Mouse (Mus musculus) hindbrain, postnatal 0 days (tissue): ENCODE data around the gene Rsbn1l. TPM values are rescaled to one million over a fixed set of nuclear protein-coding genes. Genes with fewer than 3 reads are reported as not detected.

Experiments used
- ATAC-seq: fragments of 200-750 bp; cut with Nextera tagmentation; 2 replicates; pipeline ENCODE4 v1.8.0; 2017; ENCODE audit warnings: mild to moderate bottlenecking, moderate TSS enrichment, moderate library complexity
- DNase-seq: peaks from one replicate; pipeline ENCODE4 v3.0.0-alpha.2; 2015; ENCODE audit warnings: low spot score
- H3K27ac ChIP-seq: fragments of 300-500 bp; sonication (generic); 2 replicates; pipeline ENCODE4 v1.5.1; 2014; ENCODE audit warnings: mild to moderate bottlenecking
- H3K27me3 ChIP-seq: fragments of 300-500 bp; sonication (generic); 2 replicates; pipeline ENCODE4 v1.6.1; 2014; ENCODE audit warnings: low read length, mixed read lengths; ENCODE audit not compliant: insufficient read depth
- H3K36me3 ChIP-seq: fragments of 300-500 bp; sonication (generic); 2 replicates; pipeline ENCODE4 v1.6.1; 2014; ENCODE audit warnings: low read length, mixed read lengths; ENCODE audit not compliant: insufficient read depth
- H3K4me1 ChIP-seq: fragments of 300-500 bp; sonication (generic); 2 replicates; pipeline ENCODE4 v1.6.1; 2014; ENCODE audit warnings: antibody characterized with exemption, low read length, mixed read lengths; ENCODE audit not compliant: insufficient read depth
- H3K4me2 ChIP-seq: fragments of 300-500 bp; sonication (generic); 2 replicates; pipeline ENCODE4 v1.6.1; 2014; ENCODE audit warnings: low read depth, mild to moderate bottlenecking, low read length, moderate library complexity, mixed read lengths
- H3K4me3 ChIP-seq: fragments of 300-500 bp; sonication (generic); 2 replicates; pipeline ENCODE4 v1.5.1; 2014; ENCODE audit warnings: low read length
- H3K9ac ChIP-seq: fragments of 300-500 bp; sonication (generic); replicated peaks from 2 replicates; pipeline ENCODE4 v1.6.1; 2014; ENCODE audit warnings: mild to moderate bottlenecking, low read length, moderate library complexity, mixed read lengths
- H3K9me3 ChIP-seq: fragments of 300-500 bp; sonication (generic); 2 replicates; pipeline ENCODE4 v1.6.1; 2016; ENCODE audit warnings: low read length, mixed read lengths
- CTCF ChIP-seq: IDR thresholded peaks from 2 replicates; pipeline ENCODE4 v1.5.1; 2016; ENCODE audit warnings: antibody characterized with exemption, control low read depth, low read depth
- WGBS: fragments of 180-500 bp; shearing (Covaris S2); extraction: QIAGEN DNeasy Blood & Tissue Kit; methylation state at CpG from one replicate; pipeline ENCODE4 v1.1.7; 2014; 5-methylcytosine and 5-hydroxymethylcytosine counted together
- polyA plus RNA-seq: library from polyadenylated mRNA; unstranded; fragments of >200 nt; fragmentation: Nextera tagmentation; extraction: Ambion mirVana; gene quantifications from 2 replicates; pipeline ENCODE4 v1.2.1, GENCODE M21; 2015
- total RNA-seq: library from RNA; depleted of rRNA; stranded (reverse); fragments of >200 nt; gene quantifications from 2 replicates; pipeline ENCODE4 v1.2.3, GENCODE M21; 2014; rRNA removed

Rsbn1l gene
- total and polyA plus RNA-seq, 2 experiments from 2014 or later, result 3.7 to 4.5 TPM

DNA sequence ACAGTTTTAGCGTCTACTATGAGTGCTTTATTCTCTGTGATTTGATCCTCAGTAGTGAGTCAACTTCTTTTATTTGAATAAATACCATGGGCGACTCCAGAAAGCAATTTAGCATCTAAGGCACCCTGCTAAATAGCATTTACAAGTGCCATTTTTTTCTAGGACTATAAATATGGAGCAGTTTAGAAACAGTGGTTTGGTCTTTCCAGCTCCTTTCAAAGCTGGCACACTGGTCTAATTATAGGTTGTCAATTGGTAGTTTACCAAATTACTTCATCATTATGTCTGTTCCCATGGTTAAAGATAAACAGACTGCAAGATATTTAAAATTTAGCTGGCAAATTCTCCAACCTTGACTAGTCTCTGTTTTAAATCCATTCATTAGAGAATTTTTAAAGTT lies 112.4 kb downstream of the Rsbn1l start:
- Histone ChIP-seq H3K4me2 (no peak overlapping the region), H3K9me3 (no peaks in the 10 kb centered on the region), H3K27ac (no peak overlapping the region), H3K36me3 (no peaks in the 10 kb centered on the region), H3K4me3 (no peak overlapping the region), H3K9ac (no peak overlapping the region), H3K4me1 (no peaks in the 10 kb centered on the region), H3K27me3 (no peaks in the 10 kb centered on the region)
- 62% methylated on average over 2 of the region's 2 CpGs for WGBS
- TF ChIP-seq CTCF, result no peak
- ATAC-seq, result no peak
- DNase-seq, result no peak

DNA sequence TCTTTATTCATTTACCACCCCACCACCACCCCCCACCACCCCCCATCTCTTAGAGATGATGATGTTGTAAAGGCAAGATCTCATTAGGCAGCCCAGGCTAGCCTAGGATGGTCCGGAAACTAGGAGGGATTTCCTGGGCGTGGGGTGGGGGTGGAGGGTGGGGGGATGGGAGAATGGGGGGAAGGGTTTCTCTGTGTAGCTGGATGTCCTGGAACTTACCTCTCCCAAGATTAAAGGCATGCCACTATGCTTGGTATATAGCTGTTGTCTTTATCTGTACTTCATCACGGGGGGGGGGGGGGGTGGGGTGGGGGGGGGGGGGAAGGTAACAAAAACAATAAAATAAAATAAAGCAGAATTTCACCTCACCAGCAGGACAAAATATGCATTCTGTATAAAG lies 112.8 kb downstream of the Rsbn1l start:
- no peaks in the 10 kb centered on the region for H3K27me3 ChIP-seq
- no peaks in the 10 kb centered on the region for H3K9me3 ChIP-seq
- TF ChIP-seq CTCF, result no peak
- 79% methylated on average over 2 of the region's 3 CpGs for WGBS
- no peak overlapping the region for H3K4me3 ChIP-seq
- no peak for DNase-seq
- H3K4me1 ChIP-seq, result no peaks in the 10 kb centered on the region
- H3K4me2 ChIP-seq, result no peak overlapping the region
- H3K27ac ChIP-seq, result no peak overlapping the region
- no peaks in the 10 kb centered on the region for H3K36me3 ChIP-seq
- ATAC-seq, result no peak
- H3K9ac ChIP-seq, result no peak overlapping the region

Other genes starting within 250 kb of the Rsbn1l start
- 17.4 and 18.8 TPM in 2 replicates for gene Phtf2, start 74.3 kb downstream of the Rsbn1l start, total RNA-seq
- gene Phtf2, start 74.3 kb downstream of the Rsbn1l start, polyA plus RNA-seq, result 18.9 and 20.7 TPM in 2 replicates
- gene Tmem60, start 74.2 kb downstream of the Rsbn1l start, total RNA-seq, result 14.0 and 19.4 TPM in 2 replicates
- 76.1 and 76.8 TPM in 2 replicates for gene Tmem60, start 74.2 kb downstream of the Rsbn1l start, polyA plus RNA-seq
- gene Ptpn12, start 99.5 kb upstream of the Rsbn1l start, total RNA-seq, result 20.6 and 23.0 TPM in 2 replicates
- 11.5 and 11.6 TPM in 2 replicates for gene Ptpn12, start 99.5 kb upstream of the Rsbn1l start, polyA plus RNA-seq
- gene Gsap, start 229.9 kb upstream of the Rsbn1l start, total RNA-seq, result 11.0 TPM in 2 replicates
- 8.3 and 8.7 TPM in 2 replicates for gene Gsap, start 229.9 kb upstream of the Rsbn1l start, polyA plus RNA-seq